Mouse (Mus musculus) A20 (cell line): ENCODE measurements around the gene Thsd1.

Experiments
- DNase-seq: peaks from one replicate; pipeline ENCODE4 v3.0.0-alpha.2; 2011; ENCODE audit warnings: low read depth, low spot score

Gene Thsd1

DNA sequence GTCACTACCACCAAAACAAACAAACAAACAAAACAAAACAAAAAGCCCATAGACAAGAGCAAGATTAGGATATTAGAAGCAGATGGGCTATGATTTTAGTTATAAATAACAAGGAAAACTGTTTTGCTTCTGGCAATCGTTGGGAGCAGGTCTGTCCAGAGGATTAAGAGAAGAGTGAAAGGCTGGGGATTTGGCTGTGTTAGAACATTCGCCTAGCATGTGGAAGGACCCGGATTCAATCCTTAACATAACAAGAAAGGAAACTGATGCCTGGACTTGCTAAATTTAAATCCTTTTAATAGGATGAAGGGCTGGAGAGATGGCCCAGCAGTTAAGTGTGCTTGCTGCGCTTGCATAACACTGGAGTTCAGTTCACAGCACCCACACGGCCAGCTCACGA lies 37.2 kb downstream of the Thsd1 start:
- DNase-seq: no peak

DNA sequence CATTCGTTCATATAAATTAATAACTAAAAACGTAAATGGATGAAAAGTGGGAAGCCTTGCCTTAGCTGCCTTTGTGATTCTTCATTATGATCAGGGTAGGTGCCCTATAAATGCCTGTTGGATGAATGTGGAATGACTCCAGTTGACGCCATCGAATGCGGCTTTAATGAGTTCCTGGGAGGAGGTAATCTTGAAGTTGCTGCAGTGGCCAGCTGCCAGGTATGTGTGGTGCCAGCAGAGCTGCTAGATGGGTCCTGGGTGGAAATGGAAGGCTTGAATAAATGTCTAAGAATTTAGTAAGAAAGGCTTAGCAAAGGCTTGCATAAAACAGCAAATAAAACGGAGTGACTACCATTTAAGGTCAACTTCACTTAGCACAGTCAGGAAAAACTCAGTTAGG lies 37.7 kb downstream of the Thsd1 start:
- DNase-seq: no peak

DNA sequence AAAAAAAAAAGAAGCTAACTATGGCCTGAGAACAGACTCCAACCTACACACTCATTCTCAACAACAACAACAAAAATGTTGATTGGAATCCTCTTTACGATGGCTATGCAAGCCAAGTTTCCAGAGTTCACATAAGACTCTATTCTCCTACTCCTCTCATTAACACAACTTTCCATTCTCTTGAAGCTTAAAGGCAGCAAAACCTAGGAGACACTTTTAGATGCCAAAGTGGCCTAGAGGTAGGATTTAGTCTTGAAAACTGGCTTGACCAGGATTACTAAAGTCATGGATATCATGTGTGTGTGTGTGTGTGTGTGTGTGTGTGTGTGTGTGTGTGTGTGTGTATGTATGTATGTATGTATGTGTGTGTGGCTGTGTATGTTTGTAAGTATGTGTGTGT lies 38.1 kb downstream of the Thsd1 start:
- DNase-seq: no peak

DNA sequence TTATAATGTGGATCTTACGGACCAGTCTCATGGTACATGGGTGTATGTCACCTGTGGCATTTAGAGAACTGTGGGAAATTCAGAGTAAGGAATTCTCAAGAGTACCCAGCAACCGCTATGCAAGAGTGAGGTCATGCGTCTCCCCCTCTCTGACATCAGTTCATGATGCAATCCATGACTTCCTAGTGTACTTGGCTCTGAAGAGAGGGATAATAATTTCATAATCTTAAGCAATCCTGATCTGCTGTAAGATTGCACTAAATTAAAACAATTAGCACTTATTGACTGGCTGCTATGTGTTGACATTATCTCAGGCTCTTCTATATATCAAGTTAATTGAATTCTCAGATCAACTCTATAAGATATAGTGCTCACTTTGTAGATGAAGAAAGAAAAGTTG lies 39.7 kb downstream of the Thsd1 start:
- DNase-seq: no peak

DNA sequence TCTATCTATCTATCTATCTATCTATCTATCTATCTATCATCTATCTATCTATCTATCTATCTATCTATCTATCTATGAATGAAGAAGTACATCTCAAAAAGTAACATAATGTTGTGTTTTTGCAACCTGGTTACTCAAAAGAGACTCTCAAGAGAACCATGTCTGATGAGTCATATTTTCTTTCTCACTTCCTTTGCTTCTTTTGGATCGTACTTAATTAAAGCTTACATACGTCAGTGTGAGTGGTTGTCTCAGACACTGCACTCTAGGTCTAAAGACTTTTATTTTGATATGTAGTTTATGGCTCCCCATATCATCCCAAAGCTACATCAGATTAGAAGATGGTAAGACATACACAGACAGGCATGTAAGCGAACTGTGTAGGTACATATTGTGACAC lies 46.0 kb downstream of the Thsd1 start:
- peak; percentile 13 for DNase-seq

DNA sequence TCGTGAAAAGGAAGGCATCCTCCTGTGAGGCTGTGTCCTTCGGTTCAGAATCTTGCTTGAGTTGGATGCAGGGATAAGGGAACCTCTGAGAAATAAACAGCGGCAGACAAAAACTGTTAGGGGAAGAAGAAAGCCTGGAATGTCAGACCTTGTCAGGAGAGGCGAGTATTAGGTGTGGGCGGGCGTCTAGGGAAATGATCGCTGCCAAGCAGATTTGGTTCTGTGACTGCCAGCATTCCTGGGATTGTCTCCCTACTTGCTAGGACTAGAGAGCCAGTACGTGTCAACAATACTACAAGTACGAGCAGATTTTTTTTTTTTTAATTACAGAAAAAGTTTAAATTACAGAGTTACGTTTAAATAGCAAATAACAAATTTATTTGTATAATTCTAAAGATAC lies 47.5 kb downstream of the Thsd1 start:
- DNase-seq: no peak

DNA sequence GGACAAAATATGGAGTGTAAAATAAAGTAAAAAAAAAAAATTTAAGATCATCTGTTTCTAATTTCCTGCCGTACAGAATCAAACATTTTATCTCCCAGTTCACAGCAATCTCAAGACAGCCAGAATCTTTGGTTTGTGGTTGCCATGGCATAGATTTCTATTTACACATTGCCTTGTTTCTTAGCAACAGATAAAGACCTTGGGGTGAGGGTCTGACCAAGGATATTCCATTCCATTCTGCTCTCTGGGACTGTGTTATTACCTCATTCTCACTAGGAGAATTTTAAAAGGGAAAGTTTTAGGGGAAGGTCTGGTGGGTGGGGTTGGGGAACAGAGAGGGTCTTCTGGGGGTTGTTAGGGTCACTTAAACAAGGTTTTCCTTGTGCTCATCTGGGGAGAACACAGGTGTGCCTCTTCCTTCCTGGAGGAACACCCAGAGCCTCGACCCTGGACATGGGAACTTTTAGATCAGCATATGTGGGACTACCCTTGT lies 55.9 kb downstream of the Thsd1 start, which contains the start of gene Tpte:
Gene Tpte (plus strand): TSS at position 443 of the 493 bp plus-strand sequence.
- no peak for DNase-seq

DNA sequence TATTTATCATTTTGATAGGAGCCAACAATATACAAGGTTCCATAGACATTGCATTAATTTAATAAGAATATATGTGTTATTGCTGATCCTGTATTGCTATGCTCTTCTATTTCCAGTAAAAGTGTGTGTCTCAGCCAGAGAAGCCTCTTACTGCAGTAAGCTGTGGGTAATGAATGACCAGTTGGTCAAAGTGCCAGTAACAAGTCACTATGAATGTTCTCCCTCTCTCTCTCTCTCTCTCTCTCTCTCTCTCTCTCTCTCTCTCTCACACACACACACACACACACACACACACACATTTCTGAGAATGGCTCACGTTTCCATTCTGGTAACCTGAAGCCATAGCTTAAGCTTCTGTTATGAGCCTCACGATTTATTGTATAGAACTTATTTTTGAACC lies 75.2 kb downstream of the Thsd1 start:
- DNase-seq: no peak

DNA sequence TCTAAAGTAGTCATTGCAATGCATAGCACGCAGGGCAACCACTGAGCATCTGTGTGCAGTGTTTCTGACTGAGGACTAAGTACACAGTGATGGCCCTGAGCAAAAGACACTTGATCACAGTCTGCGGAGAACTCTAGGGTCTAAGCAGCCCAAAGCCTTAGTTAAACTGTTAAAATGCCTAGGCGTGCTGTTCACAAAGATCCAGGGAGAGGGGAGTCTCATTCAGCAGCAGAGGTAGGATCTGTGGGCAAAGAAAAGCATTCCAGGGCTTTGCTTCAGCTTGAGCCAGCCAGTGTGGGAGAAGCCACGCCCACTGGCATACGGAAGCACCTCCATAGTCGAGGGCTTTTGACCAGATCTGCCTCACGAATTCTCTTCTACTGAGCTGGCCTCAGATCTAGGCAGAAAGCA lies 75.8 kb downstream of the Thsd1 start:
- no peak for DNase-seq

DNA sequence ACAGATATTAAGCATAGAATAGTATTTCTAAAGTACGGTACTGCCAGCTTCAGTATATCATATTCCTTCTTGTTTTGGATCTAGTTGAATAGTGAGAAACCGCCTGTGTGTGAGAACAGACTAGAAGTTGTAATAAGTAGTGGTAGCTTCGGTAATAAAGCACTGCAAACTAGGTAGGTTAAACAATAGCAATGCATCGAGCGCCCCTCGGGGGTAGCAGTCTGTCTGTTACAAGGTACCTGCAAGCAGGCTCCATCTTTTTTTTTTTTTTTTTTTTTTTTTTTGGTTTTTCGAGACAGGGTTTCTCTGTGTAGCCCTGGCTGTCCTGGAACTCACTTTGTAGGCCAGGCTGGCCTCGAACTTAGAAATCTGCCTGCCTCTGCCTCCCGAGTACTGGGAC lies 76.9 kb downstream of the Thsd1 start:
- DNase-seq: peak; percentile 23

DNA sequence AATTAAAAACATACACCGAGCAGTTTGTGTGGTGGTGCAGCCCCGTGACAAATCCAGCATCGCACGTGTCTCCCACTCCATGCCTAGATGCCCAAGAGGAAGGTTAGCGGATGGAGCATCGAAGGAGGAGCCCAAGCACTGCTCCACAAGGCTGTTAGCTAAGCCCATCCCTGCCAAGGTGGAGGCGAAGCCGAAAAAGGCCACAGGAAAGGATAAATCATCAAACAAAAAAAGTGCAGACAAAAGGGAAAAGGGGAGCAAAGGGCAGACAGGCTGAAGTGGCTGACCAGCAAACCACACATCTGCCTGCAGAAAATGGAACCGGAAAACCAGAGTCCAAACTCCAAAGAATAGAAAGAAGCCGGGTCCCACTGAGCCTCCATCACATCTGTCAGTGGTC lies 79.9 kb downstream of the Thsd1 start:
- DNase-seq: no peak
